Mouse (Mus musculus) 416B (cell line): ENCODE data around the gene Coro2a.
A peak's percentile ranks its signal among the peaks of the same experiment; 100 is the strongest.

Source experiments
- DNase-seq: peaks from one replicate; pipeline ENCODE4 v3.0.0; 2011; ENCODE audit warnings: low read depth

Coro2a gene

GRCm38 (mm10) chr4:46526798-46527557 lies 75.0 kb downstream of the Coro2a start:
- DNase-seq: peak; percentile 58

GRCm38 (mm10) chr4:46526226-46526625 lies 75.8 kb downstream of the Coro2a start:
- no peak for DNase-seq

- no peak for DNase-seq
These were observed 78.7 kb downstream of the Coro2a start for GRCm38 (mm10) chr4:46523324-46523723.

DNA sequence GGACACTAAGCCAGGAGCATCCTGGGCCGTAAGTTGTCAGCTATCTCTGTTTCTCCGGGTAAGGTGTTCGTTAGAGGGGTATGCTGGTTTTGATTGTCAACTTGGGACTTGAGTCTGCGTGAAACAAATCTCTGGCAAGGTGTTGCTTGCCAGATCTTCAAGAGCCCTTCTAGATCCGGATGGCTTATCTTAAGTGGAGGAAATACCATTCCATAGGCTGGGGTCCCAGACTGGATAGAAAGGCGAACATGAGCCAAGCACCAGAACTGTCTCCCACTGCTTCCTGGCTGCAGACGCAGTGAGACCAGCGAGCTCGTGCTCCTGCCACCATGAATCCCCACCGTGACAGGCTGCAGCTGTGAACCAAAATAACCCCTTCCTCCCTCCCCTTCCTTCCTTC lies 80.5 kb downstream of the Coro2a start:
- no peak for DNase-seq

DNA sequence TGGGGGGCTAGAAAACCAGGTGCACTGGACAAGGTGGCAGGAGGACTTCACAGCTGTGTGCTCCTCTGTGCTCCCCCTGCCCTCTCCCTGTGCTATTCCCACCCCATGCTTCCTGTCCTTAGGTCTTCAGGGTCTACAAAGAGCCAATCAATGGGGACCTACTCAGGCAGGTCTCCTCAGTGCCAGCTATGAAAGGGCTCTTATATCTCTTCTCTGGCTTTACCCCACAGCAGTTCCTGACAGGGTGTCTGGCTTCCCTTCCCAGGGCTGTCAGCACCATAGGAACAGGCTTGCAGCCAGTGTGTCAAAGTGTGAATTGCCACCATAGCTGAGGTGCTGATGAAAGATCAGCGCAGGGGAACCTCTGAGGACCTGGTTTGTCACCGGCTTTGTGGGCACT lies 81.5 kb downstream of the Coro2a start:
- DNase-seq: no peak

DNA sequence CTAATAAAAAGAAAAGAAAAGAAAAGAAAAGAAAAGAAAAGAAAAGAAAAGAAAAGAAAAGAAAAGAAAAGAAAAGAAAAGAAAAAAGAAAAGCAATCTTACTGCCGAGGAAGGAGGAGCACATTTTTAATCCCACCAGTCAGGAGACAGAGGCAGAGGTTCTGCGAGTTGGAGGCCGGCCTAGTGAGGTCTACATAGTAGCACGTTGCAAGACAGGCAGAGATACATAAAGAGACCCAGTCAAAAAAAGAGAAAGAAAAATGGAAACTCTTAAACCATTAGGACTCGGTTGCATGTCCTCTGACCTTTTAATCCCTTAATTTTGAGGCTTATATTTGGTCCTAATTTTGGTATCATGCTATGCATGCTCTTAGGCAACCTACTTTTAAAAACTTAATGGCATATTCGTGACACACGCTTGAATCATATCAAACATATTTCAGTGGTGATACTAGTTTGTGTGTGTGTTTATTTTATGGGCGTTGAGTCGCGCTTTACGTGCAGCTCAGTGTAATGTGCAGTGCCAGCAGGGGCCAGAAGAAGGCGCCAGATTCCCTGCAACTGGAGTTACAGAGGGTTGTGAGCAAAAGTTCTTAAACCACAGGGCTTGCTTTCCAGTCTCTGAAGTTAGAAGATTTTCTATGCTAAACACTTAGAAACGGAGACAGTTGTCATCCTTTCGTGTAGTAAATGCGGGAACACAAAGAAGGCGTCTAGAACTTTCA lies 94.1 kb downstream of the Coro2a start:
- peak; percentile 64 for DNase-seq

DNA sequence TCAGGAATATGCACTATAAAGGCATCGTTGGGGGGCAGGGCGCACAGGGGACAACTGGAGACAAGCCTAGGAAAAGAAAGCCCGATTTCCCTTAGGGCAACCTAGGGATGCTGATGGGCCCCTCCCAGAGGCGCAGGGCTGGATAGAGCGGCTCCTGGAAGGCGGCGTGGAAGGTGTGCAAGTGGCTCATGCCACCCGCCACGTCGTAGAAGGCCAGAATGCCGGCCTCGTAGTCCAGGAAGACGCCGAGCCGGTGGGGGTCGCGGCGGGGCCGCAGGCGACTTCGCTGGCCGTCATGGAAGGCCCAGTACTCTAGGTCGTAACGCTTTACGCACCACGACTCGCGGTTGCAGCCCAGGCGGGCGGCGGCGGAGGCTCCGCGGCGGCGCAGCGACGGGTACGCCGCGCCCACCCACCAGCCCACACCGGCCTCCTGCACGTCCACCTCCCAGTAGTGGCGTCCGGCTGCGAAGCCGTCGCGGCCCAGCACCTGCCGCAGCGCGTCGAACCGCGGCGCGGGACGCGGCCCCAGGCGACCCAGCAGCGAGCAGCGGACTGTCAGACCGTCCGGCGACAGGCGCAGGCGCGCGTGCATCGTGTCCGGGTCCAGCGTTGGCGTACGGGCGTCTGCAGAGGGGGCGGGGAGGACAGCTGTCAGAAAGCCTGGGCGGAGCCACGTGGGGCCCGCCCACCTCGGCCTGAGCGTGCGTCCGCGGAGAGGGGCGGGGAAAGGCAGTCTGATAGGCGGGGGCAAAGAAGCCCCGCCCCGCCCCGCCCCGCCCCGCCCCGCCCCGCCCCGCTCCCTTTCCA lies 95.0 kb downstream of the Coro2a start:
- DNase-seq: no peak

DNA sequence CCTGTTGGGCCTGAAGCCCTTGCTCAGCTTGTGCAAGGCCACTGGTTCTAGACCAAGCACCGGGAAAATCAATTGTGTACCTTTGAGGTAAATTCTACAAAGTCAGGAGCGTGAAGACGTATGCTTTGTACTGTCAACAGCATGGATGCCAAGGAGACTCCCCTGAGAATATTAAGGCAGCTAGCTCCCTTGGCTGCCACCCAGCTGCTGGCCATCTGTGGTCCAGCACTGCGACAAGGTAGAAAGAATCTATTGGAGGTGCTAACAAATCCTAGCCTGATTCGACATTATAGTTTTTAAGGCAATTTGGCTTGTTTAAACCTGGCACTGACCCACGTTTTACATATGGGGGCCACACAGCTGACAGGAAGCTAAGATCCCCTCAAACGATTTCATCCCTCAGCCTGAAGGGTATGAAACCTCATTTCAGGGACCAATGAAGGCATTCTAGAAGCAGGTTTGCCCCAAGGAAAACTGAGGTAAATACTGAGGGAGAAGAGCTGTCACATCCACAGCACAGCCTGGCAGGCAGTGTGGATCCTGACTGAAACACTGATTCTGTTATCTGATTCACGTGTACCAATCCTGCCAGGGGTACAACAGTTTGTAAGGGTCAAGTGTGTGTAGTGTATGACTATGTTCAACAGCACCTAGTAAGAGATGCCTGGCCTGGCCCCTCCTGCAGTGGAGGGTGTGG lies 96.5 kb downstream of the Coro2a start:
- DNase-seq: no peak

- no peak for DNase-seq
These were observed 98.1 kb downstream of the Coro2a start for GRCm38 (mm10) chr4:46503881-46504280.

- no peak for DNase-seq
These were observed 99.1 kb downstream of the Coro2a start for GRCm38 (mm10) chr4:46502606-46503502.

DNA sequence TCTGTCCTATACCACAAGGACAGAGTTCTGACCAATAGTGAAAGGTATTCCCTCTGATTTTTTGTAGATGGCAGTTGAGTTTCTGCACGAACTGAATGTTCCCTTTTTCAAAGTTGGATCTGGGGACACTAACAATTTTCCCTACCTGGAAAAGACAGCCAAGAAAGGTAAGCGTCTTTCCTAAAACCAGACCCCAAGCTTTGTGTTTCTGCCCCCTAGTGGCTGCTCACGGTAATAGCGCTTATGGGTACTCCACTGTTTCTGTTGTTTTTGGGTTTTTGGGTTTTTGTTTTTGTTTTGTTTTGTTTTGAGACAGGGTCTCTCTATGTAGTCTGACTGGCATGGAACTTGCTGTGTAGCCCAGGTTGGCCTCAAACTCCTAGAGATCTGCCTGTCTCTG lies 103.0 kb downstream of the Coro2a start:
- DNase-seq: peak; percentile 36

GRCm38 (mm10) chr4:46498511-46498910 lies 103.5 kb downstream of the Coro2a start:
- no peak for DNase-seq

- peak; percentile 74 for DNase-seq
These were observed 104.6 kb downstream of the Coro2a start for GRCm38 (mm10) chr4:46497286-46497892.

- no peak for DNase-seq
These were observed 106.5 kb downstream of the Coro2a start for GRCm38 (mm10) chr4:46495543-46495942.

- DNase-seq: no peak
These were observed 108.9 kb downstream of the Coro2a start for GRCm38 (mm10) chr4:46493071-46493470.

DNA sequence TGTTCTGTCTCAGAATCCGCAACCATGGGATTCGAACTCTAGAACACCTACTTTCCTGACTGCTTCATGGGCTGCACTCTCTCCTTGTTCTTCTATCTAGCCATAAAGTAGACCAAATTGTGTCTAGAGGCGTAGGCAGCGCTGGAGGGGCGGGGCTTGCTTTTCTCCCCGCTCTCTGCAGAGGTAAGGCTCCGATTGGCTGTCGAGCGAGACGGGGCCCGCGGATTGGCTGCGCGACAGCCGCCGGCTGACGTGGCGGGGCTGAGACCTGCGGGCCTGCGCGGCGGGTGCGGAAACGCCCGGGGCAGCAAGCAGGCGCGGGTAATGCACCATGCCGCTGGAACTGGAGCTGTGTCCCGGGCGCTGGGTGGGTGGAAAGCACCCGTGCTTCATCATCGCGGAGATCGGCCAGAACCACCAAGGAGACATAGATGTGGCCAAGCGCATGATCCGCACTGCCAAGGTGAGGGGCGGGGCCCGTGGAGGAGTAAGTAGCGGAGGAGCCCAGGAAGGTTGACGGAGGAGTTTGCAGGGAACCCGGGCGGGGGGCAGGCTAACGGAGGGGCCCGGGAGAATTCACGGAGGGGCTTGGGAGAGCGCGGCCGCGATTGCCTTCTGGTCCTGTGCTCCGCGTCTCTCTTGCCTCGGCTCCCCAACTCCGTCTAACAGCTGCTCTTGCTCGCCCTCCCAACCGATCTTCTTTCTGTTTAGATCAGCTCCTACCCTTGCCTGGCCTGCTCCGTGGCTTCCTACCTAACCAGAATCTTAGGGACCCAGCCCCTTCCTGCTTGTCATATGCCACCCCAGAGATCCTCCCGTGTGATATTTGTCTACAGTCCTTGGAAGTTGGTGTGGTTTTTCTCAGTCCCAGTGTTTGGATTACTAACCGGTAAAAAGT lies 112.7 kb downstream of the Coro2a start, which contains the start of gene Nans:
Nans (plus strand) TSS at position 221 of the 898 bp plus-strand sequence.
- DNase-seq: peak; percentile 96

- DNase-seq: no peak
These were observed 114.7 kb downstream of the Coro2a start for GRCm38 (mm10) chr4:46487348-46487747.
